ENCODE assay signal across 9 mouse cellular contexts in the genomic region with DNA sequence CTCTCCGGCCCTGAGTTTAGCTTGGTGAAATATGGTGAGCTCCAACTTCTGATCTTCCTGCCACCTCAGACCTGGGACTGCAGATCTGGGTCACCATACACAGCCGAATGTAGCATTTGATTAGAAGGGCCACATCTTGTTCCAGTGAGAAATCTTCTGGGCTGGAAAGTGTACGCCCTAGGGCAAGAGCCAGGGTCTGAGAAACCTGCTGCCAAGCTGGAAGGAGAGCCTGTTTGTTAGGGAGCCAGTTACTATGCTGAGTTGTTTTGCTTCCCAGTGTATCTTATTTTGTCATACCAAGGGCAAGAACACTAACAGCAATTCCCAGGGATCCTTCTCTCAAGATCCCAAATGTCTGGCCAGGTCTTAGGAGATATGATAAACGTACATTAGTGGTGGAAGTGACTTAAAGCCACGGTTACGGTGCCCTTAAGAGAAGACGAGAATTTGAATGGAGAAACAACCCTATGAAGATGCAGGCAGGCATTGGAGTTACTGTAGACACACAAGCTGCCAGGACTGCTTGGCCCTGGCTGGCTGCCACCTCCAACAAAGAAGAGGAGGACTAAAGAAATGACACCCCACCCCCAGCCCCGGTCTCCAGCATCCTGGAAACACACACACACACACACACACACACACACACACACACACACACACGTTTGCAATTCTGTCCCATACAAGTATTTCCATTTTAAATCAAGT. TPM values are rescaled to one million over a fixed set of nuclear protein-coding genes. Genes with fewer than 3 reads are reported as not detected.
DNase-seq lines count a peak whose midpoint lies in the region; ATAC-seq and TF ChIP-seq lines count a peak whose summit lies in the region.
"Had no signal": no experiment of that assay in that cellular context is flagged by ENCODE, and none has a peak within 500 bp of the region (broad histone marks: within the 10 kb centered on the region; RNA-seq: fewer than 3 reads in every experiment).

No protein-coding gene starts in this region.

- peaks cover 7% of the 10 kb centered on the region; the same call in 1 of the 2 replicates for H3K4me1 ChIP-seq in kidney, adult 2 months (ENCODE audit: control insufficient read depth, insufficient read depth, low read length)
- peaks cover 18% of the 10 kb centered on the region for H3K4me1 ChIP-seq in kidney, embryonic 15.5 days
- H3K4me1 ChIP-seq in embryonic facial prominence, embryonic 12.5 days, result peaks cover 6% of the 10 kb centered on the region; the same call in 1 of the 2 replicates
- peaks cover 20% of the 10 kb centered on the region for H3K4me1 ChIP-seq in heart, embryonic 12.5 days (replicated peaks)
- H3K4me1 ChIP-seq in midbrain, embryonic 15.5 days, result peaks cover 15% of the 10 kb centered on the region

- peak; percentile 55 for DNase-seq in kidney, adult 2 months
- DNase-seq in layer of hippocampus, postnatal 10 days (ENCODE audit: low spot score in 2 of 2), result peak; percentile 67 to 75
- no peak for DNase-seq in thymus, postnatal 36 days

- H3K4me2 ChIP-seq in kidney, embryonic 15.5 days, result no peak overlapping the region
- no peak overlapping the region for H3K4me2 ChIP-seq in embryonic facial prominence, embryonic 12.5 days (replicated peaks)
- peak overlapping the region; percentile 93 for H3K4me2 ChIP-seq in heart, embryonic 12.5 days
- no peak overlapping the region for H3K4me2 ChIP-seq in midbrain, embryonic 15.5 days

- ATAC-seq in kidney, embryonic 15.5 days (replicated peaks; ENCODE audit: low FRiP score), result no peak
- no peak for ATAC-seq in embryonic facial prominence, embryonic 12.5 days (ENCODE audit: insufficient number of reproducible peaks, insufficient read depth, low FRiP score, low TSS enrichment)
- no peak for ATAC-seq in heart, embryonic 12.5 days (ENCODE audit: insufficient number of reproducible peaks, low FRiP score)
- no peak for ATAC-seq in midbrain, embryonic 15.5 days (replicated peaks)
- ATAC-seq in monocyte, adult 5-6 weeks (replicated peaks; ENCODE audit: insufficient number of reproducible peaks, low FRiP score, low TSS enrichment, poor library complexity, severe bottlenecking), result no peak

- 61% methylated on average over 9 of the region's 9 CpGs for WGBS in kidney, adult 2 months
- 59% methylated on average over 9 of the region's 9 CpGs for WGBS in kidney, embryonic 15.5 days
- WGBS in embryonic facial prominence, embryonic 12.5 days, result 63% methylated on average over 9 of the region's 9 CpGs
- WGBS in heart, embryonic 12.5 days, result 53% methylated on average over 9 of the region's 9 CpGs
- 60% methylated on average over 9 of the region's 9 CpGs for WGBS in midbrain, embryonic 15.5 days

- peak overlapping the region; percentile 58; the same call in 1 of the 2 replicates for H3K27ac ChIP-seq in kidney, adult 2 months (ENCODE audit: insufficient read depth, low read depth, low read length)
- H3K27ac ChIP-seq in kidney, embryonic 15.5 days, result no peak overlapping the region
- H3K27ac ChIP-seq in embryonic facial prominence, embryonic 12.5 days, result no peak overlapping the region
- H3K27ac ChIP-seq in heart, embryonic 12.5 days (ENCODE audit: poor library complexity, severe bottlenecking), result no peak overlapping the region
- peak overlapping the region; percentile 52 for H3K27ac ChIP-seq in midbrain, embryonic 15.5 days

- H3K36me3 ChIP-seq in kidney, adult 2 months (ENCODE audit: control insufficient read depth, insufficient read depth, low read length), result no peaks in the 10 kb centered on the region
- no peaks in the 10 kb centered on the region for H3K36me3 ChIP-seq in kidney, embryonic 15.5 days
- no peaks in the 10 kb centered on the region for H3K36me3 ChIP-seq in embryonic facial prominence, embryonic 12.5 days
- H3K36me3 ChIP-seq in heart, embryonic 12.5 days, result no peaks in the 10 kb centered on the region
- no peaks in the 10 kb centered on the region for H3K36me3 ChIP-seq in midbrain, embryonic 15.5 days (replicated peaks)

- H3K9me3 ChIP-seq in kidney, embryonic 15.5 days (replicated peaks), result no peaks in the 10 kb centered on the region
- H3K9me3 ChIP-seq in embryonic facial prominence, embryonic 12.5 days, result no peaks in the 10 kb centered on the region
- no peaks in the 10 kb centered on the region for H3K9me3 ChIP-seq in heart, embryonic 12.5 days (replicated peaks)
- H3K9me3 ChIP-seq in midbrain, embryonic 15.5 days, result no peaks in the 10 kb centered on the region

- no peak for TF ChIP-seq CTCF in kidney, adult 2 months (conservative IDR thresholded peaks at IDR 0.05; ENCODE audit: insufficient read depth, insufficient read length, low read depth, low read length)

- H3K27me3 ChIP-seq in kidney, adult 2 months (replicated peaks; ENCODE audit: control insufficient read depth, insufficient read depth, low read length), result no peaks in the 10 kb centered on the region
- H3K27me3 ChIP-seq in kidney, embryonic 15.5 days, result peaks cover 19% of the 10 kb centered on the region
- H3K27me3 ChIP-seq in embryonic facial prominence, embryonic 12.5 days, result peaks cover 18% of the 10 kb centered on the region
- H3K27me3 ChIP-seq in heart, embryonic 12.5 days (replicated peaks), result peaks cover 21% of the 10 kb centered on the region
- peaks cover 22% of the 10 kb centered on the region; the same call in 1 of the 2 replicates for H3K27me3 ChIP-seq in midbrain, embryonic 15.5 days (replicated peaks)

- no peak overlapping the region for H3K4me3 ChIP-seq in kidney, adult 2 months (ENCODE audit: insufficient read depth, low read depth, low read length)
- no peak overlapping the region for H3K4me3 ChIP-seq in kidney, embryonic 15.5 days (replicated peaks)
- peak overlapping the region; percentile 50; the same call in 1 of the 2 replicates for H3K4me3 ChIP-seq in embryonic facial prominence, embryonic 12.5 days
- H3K4me3 ChIP-seq in heart, embryonic 12.5 days, result no peak overlapping the region
- H3K4me3 ChIP-seq in midbrain, embryonic 15.5 days, result no peak overlapping the region

- no peak overlapping the region for H3K9ac ChIP-seq in kidney, embryonic 15.5 days
- no peak overlapping the region for H3K9ac ChIP-seq in embryonic facial prominence, embryonic 12.5 days
- no peak overlapping the region for H3K9ac ChIP-seq in heart, embryonic 12.5 days
- H3K9ac ChIP-seq in midbrain, embryonic 15.5 days, result no peak overlapping the region

- no peak for TF ChIP-seq POLR2A in kidney, adult 2 months (IDR thresholded peaks at IDR 0.05; ENCODE audit: low read depth, low read length)

RNA-seq across cellular contexts. Expression of gene Cbs, which starts 1.0 kb away (rescaled TPM):
- polyA plus RNA-seq in kidney, adult 2 months (2012; rRNA removed), result 140 and 154 TPM in 2 replicates
- polyA plus RNA-seq in kidney, embryonic 15.5 days (2015; fragmentation: Nextera tagmentation; extraction: Ambion mirVana), result 3.1 and 3.2 TPM in 2 replicates
- polyA plus RNA-seq in embryonic facial prominence, embryonic 12.5 days (2016; fragmentation: Nextera tagmentation; extraction: Ambion mirVana), result 2.0 and 2.1 TPM in 2 replicates
- polyA plus RNA-seq in heart, embryonic 12.5 days (2016; fragmentation: Nextera tagmentation; extraction: Ambion mirVana), result 0.48 and 0.70 TPM in 2 replicates
- total RNA-seq in layer of hippocampus, postnatal 10 days (2021), result 10 to 100 TPM; 66.4 to 78.1 TPM
- polyA plus RNA-seq in midbrain, embryonic 15.5 days (2015; fragmentation: Nextera tagmentation; extraction: Ambion mirVana), result 5.2 and 5.9 TPM in 2 replicates
- total RNA-seq in monocyte, adult 5-6 weeks (2017), result not detected in 3 replicates
- total RNA-seq: neutrophil, adult 5-6 weeks had no signal

RNA-seq across cellular contexts. Expression of gene U2af1, which starts 20.7 kb away (rescaled TPM):
- polyA plus RNA-seq in kidney, adult 2 months (2012; rRNA removed), result 45.0 and 61.3 TPM in 2 replicates
- polyA plus RNA-seq in kidney, embryonic 15.5 days (2015; fragmentation: Nextera tagmentation; extraction: Ambion mirVana), result 335 and 336 TPM in 2 replicates
- 378 and 390 TPM in 2 replicates for polyA plus RNA-seq in embryonic facial prominence, embryonic 12.5 days (2016; fragmentation: Nextera tagmentation; extraction: Ambion mirVana)
- polyA plus RNA-seq in heart, embryonic 12.5 days (2016; fragmentation: Nextera tagmentation; extraction: Ambion mirVana), result 229 and 244 TPM in 2 replicates
- total RNA-seq in layer of hippocampus, postnatal 10 days (2021), result 100 to 1,000 TPM; 143 to 153 TPM
- polyA plus RNA-seq in midbrain, embryonic 15.5 days (2015; fragmentation: Nextera tagmentation; extraction: Ambion mirVana), result 189 and 217 TPM in 2 replicates
- 159 to 195 TPM (median 172 TPM) in 3 replicates for total RNA-seq in monocyte, adult 5-6 weeks (2017)

RNA-seq across cellular contexts. Expression of gene Cryaa, which starts 39.6 kb away (rescaled TPM):
- 0.86 and 0.99 TPM in 2 replicates for polyA plus RNA-seq in kidney, adult 2 months (2012; rRNA removed)
- polyA plus RNA-seq in kidney, embryonic 15.5 days (2015; fragmentation: Nextera tagmentation; extraction: Ambion mirVana), result 0.38 TPM in 1 of 2 replicates, not detected in the other
- 112 and 283 TPM in 2 replicates for polyA plus RNA-seq in embryonic facial prominence, embryonic 12.5 days (2016; fragmentation: Nextera tagmentation; extraction: Ambion mirVana)
- polyA plus RNA-seq in heart, embryonic 12.5 days (2016; fragmentation: Nextera tagmentation; extraction: Ambion mirVana), result 0.44 TPM in 1 of 2 replicates, not detected in the other
- total RNA-seq in layer of hippocampus, postnatal 10 days (2021), result under 1 TPM; 0.57 to 0.80 TPM
- 0.33 and 0.39 TPM in 2 replicates for polyA plus RNA-seq in midbrain, embryonic 15.5 days (2015; fragmentation: Nextera tagmentation; extraction: Ambion mirVana)
- not detected in 3 replicates for total RNA-seq in monocyte, adult 5-6 weeks (2017)

Comparison
In these comparisons a context has a peak if more than half of its experiments do, and no peak if none do; other contexts are left out.
1. H3K27ac ChIP-seq: peak in kidney, adult 2 months (single experiment) and midbrain, embryonic 15.5 days (single experiment); none in kidney, embryonic 15.5 days (single experiment), embryonic facial prominence, embryonic 12.5 days (single experiment) and heart, embryonic 12.5 days (single experiment).
2. RNA of gene Cbs, which starts 1.0 kb away (polyA plus RNA-seq): 140 to 154 TPM in kidney, adult 2 months; 5.2 to 5.9 TPM in midbrain, embryonic 15.5 days, 3.1 to 3.2 TPM in kidney, embryonic 15.5 days, 2.0 to 2.1 TPM in embryonic facial prominence, embryonic 12.5 days and 0.48 to 0.70 TPM in heart, embryonic 12.5 days; every median in the first group is over 10 times any median in the second.
3. DNase-seq: peak in kidney, adult 2 months (single experiment) and layer of hippocampus, postnatal 10 days (2 of 2); none in thymus, postnatal 36 days (0 of 2).
4. RNA of gene Cryaa, which starts 39.6 kb away (polyA plus RNA-seq): 112 to 283 TPM in embryonic facial prominence, embryonic 12.5 days; 0.86 to 0.99 TPM in kidney, adult 2 months, 0.33 to 0.39 TPM in midbrain, embryonic 15.5 days, 0.38 TPM in kidney, embryonic 15.5 days and 0.44 TPM in heart, embryonic 12.5 days; every median in the first group is over 10 times any median in the second.